Mouse (Mus musculus): Measurements from ENCODE around the gene Atr.
"Not testable (repeated sequence)": the region's sequence is repeated elsewhere in the genome, so short reads cannot be mapped to it uniquely, and the experiment has no call there.

Atr gene

GRCm38 (mm10) chr9:95953658-95954057 is 96.3 kb downstream of the Atr start:
- no peak for DNase-seq

GRCm38 (mm10) chr9:95954226-95954584 is 96.8 kb downstream of the Atr start:
- DNase-seq = no peak

GRCm38 (mm10) chr9:95954585-95955461 is 97.4 kb downstream of the Atr start, which contains the start of gene Xrn1:
TSS of gene Xrn1 (plus strand) at chr9:95954760.
- peak; percentile 93 to 94 for DNase-seq

GRCm38 (mm10) chr9:95957611-95958010 is 100.2 kb downstream of the Atr start:
- DNase-seq = no peak

- no peak for DNase-seq
Observed at GRCm38 (mm10) chr9:95958041-95958730, 100.8 kb downstream of the Atr start.

GRCm38 (mm10) chr9:95958731-95959105 is 101.3 kb downstream of the Atr start:
- not testable (repeated sequence) for DNase-seq

GRCm38 (mm10) chr9:95959246-95959645 is 101.8 kb downstream of the Atr start:
- no peak for DNase-seq

- no peak for DNase-seq
Observed at GRCm38 (mm10) chr9:95959732-95960428, 102.5 kb downstream of the Atr start.

- no peak for DNase-seq
Observed at GRCm38 (mm10) chr9:95961058-95961457, 103.7 kb downstream of the Atr start.

- no peak for DNase-seq
Observed at GRCm38 (mm10) chr9:95964037-95964436, 106.6 kb downstream of the Atr start.

- DNase-seq = no peak
Observed at GRCm38 (mm10) chr9:95978279-95978678, 120.9 kb downstream of the Atr start.

- no peak for DNase-seq
Observed at GRCm38 (mm10) chr9:95979896-95980295, 122.5 kb downstream of the Atr start.

- DNase-seq = no peak
Observed at GRCm38 (mm10) chr9:95992255-95992654, 134.9 kb downstream of the Atr start.

Data from lung, postnatal 4 days (tissue).